Comparison of ENCODE assay signal across 8 mouse cellular contexts in the genomic region with DNA sequence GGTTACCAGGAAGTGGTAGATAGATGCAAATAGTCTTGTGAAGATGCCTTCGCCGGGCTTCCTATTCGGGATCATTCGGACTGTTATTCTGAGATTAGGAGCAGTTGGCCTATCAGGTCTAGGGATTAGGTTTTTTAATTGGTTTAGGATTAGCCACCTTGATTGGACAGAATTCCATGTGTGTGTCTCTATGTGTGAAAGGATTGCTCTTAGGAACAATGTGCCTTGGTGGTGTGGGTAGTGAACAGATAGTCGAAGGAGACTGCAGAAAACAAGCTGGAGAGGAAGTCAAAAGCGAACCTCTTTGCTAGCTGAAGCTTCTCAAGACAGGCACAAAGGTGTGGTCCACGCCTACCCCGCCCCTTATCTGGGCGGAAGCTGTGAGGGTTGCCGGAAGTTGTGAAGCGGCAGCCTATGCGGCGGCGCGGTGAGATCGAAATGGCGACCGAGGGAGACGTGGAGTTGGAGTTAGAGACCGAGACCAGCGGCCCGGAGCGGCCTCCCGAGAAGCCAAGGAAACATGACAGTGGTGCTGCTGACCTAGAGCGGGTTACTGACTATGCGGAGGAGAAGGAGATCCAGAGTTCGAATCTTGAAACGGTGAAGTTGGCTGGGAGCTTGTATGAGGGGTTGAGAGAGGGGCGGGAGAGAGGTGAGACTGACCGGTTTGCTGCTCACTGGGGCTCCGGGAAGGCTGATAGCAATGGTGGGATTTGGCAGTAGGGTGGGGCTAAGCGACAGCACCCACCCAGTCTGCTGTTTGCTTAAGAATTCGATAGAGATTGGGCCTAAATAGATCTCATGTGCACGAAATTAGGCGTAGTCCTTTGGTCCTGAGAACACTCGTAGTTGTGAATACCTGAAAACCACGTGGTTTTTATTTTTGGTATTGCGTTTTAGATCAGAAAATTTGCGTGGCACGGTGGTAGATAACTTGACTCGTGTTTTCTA. TPM values are rescaled to one million over a fixed set of nuclear protein-coding genes. Genes with fewer than 3 reads are reported as not detected.
DNase-seq lines count a peak whose midpoint lies in the region; ATAC-seq and TF ChIP-seq lines count a peak whose summit lies in the region.

A gene (minus strand): TSS at position 90 of the 951 bp plus-strand sequence.

- H3K4me1 ChIP-seq in bone marrow macrophage, adult 2 months (ENCODE audit: control insufficient read depth, insufficient read depth, low read length): peaks cover 19% of the 10 kb centered on the region
- peaks cover 23% of the 10 kb centered on the region for H3K4me1 ChIP-seq in embryonic facial prominence, embryonic 15.5 days
- H3K4me1 ChIP-seq in limb, embryonic 14.5 days (ENCODE audit: control insufficient read depth, insufficient read depth, low read length): peaks cover 3% of the 10 kb centered on the region; the same call in 1 of the 2 replicates
- H3K4me1 ChIP-seq in midbrain, embryonic 16.5 days (ENCODE audit: control insufficient read depth, insufficient read depth, low read length): peaks cover 13% of the 10 kb centered on the region
- H3K4me1 ChIP-seq in spleen, adult 2 months (ENCODE audit: control insufficient read depth, insufficient read depth, insufficient read length): peaks cover 9% of the 10 kb centered on the region; the same call in 1 of the 2 replicates

- peak; percentile 91 to 92 for DNase-seq in B cell, adult 2 months
- DNase-seq in heart, adult 8-10 months (ENCODE audit: low spot score): peak; percentile 82
- peak; percentile 89 for DNase-seq in kidney, adult 9 months
- DNase-seq in limb, embryonic 14.5 days (ENCODE audit: low spot score): peak; percentile 85
- peak; percentile 80 to 88 for DNase-seq in spleen, adult 2 months (ENCODE audit: low read depth in 1 of 2, low spot score in 2 of 2)

- peak within 1 kb of the TSS; percentile 74 for H3K4me3 ChIP-seq in bone marrow macrophage, adult 2 months (ENCODE audit: insufficient read depth, low read length)
- H3K4me3 ChIP-seq in embryonic facial prominence, embryonic 15.5 days (replicated peaks): peak within 1 kb of the TSS; percentile 74
- H3K4me3 ChIP-seq in limb, embryonic 14.5 days (replicated peaks; ENCODE audit: low read length): peak within 1 kb of the TSS; percentile 68
- H3K4me3 ChIP-seq in midbrain, embryonic 16.5 days (ENCODE audit: low read depth, low read length): peak within 1 kb of the TSS; percentile 69
- peak within 1 kb of the TSS; percentile 97 for H3K4me3 ChIP-seq in spleen, adult 2 months (ENCODE audit: extremely low read depth, insufficient read depth, insufficient read length)

- H3K27ac ChIP-seq in bone marrow macrophage, adult 2 months (ENCODE audit: insufficient read depth, low read depth, low read length): peak within 1 kb of the TSS; percentile 40
- H3K27ac ChIP-seq in embryonic facial prominence, embryonic 15.5 days (replicated peaks): peak within 1 kb of the TSS; percentile 83
- H3K27ac ChIP-seq in limb, embryonic 14.5 days (replicated peaks; ENCODE audit: low read depth, low read length): peak within 1 kb of the TSS; percentile 67
- peak within 1 kb of the TSS; percentile 78 for H3K27ac ChIP-seq in midbrain, embryonic 16.5 days (ENCODE audit: low read length)
- H3K27ac ChIP-seq in spleen, adult 2 months (ENCODE audit: insufficient read depth, low read length): peak within 1 kb of the TSS; percentile 88

- H3K27me3 ChIP-seq in embryonic facial prominence, embryonic 15.5 days: no peaks in the 10 kb centered on the region
- no peaks in the 10 kb centered on the region for H3K27me3 ChIP-seq in limb, embryonic 14.5 days (ENCODE audit: control insufficient read depth, insufficient read depth, low read length)
- no peaks in the 10 kb centered on the region for H3K27me3 ChIP-seq in midbrain, embryonic 16.5 days (ENCODE audit: control insufficient read depth, insufficient read depth, low read depth, low read length)
- H3K27me3 ChIP-seq in spleen, adult 2 months (ENCODE audit: control insufficient read depth, insufficient read depth, low read length): no peaks in the 10 kb centered on the region

- H3K36me3 ChIP-seq in embryonic facial prominence, embryonic 15.5 days: peaks cover 32% of the 10 kb centered on the region
- H3K36me3 ChIP-seq in limb, embryonic 14.5 days (ENCODE audit: control insufficient read depth, insufficient read depth, low read length): peaks cover 44% of the 10 kb centered on the region
- H3K36me3 ChIP-seq in midbrain, embryonic 16.5 days (ENCODE audit: control insufficient read depth, insufficient read depth, low read length): no peaks in the 10 kb centered on the region; the same call in 1 of the 2 replicates
- H3K36me3 ChIP-seq in spleen, adult 2 months (ENCODE audit: control insufficient read depth, insufficient read depth, low read length): peaks cover 9% of the 10 kb centered on the region; the same call in 1 of the 2 replicates

- H3K9ac ChIP-seq in embryonic facial prominence, embryonic 15.5 days: peak within 1 kb of the TSS; percentile 71
- peak within 1 kb of the TSS; percentile 76 for H3K9ac ChIP-seq in limb, embryonic 14.5 days (ENCODE audit: low read depth, low read length, severe bottlenecking)
- peak within 1 kb of the TSS; percentile 61 for H3K9ac ChIP-seq in midbrain, embryonic 16.5 days (ENCODE audit: low read depth, low read length)

- WGBS in embryonic facial prominence, embryonic 15.5 days: 4% methylated on average over 41 of the region's 41 CpGs
- 4% methylated on average over 41 of the region's 41 CpGs for WGBS in limb, embryonic 14.5 days
- WGBS in midbrain, embryonic 16.5 days: 2% methylated on average over 41 of the region's 41 CpGs
- 4% methylated on average over 41 of the region's 41 CpGs for WGBS in spleen, adult 2 months

- ATAC-seq in embryonic facial prominence, embryonic 15.5 days (ENCODE audit: insufficient number of reproducible peaks, low FRiP score, low TSS enrichment, low read depth): peak; percentile 82
- peak; percentile 91 for ATAC-seq in limb, embryonic 14.5 days (ENCODE audit: low FRiP score, low read depth)
- peak; percentile 93 for ATAC-seq in midbrain, embryonic 16.5 days

- no peak for TF ChIP-seq CTCF in bone marrow macrophage, adult 2 months (IDR thresholded peaks at IDR 0.05; ENCODE audit: low read depth, low read length)
- TF ChIP-seq CTCF in spleen, adult 2 months (IDR thresholded peaks at IDR 0.05; ENCODE audit: extremely low read depth, insufficient read depth, insufficient read length, insufficient replicate concordance): no peak

- TF ChIP-seq POLR2A in bone marrow macrophage, adult 2 months (IDR thresholded peaks at IDR 0.05; ENCODE audit: borderline replicate concordance, low read depth, low read length): no peak
- 0 out of 2 replicates have a peak, but pooled peaks have one; percentile 36 for TF ChIP-seq POLR2A in limb, embryonic 14.5 days (IDR thresholded peaks at IDR 0.05; ENCODE audit: borderline replicate concordance, extremely low read depth, insufficient read depth, insufficient read length)
- peak; percentile 31 for TF ChIP-seq POLR2A in spleen, adult 2 months (IDR thresholded peaks at IDR 0.05; ENCODE audit: low read depth, low read length)

- H3K9me3 ChIP-seq in embryonic facial prominence, embryonic 15.5 days (replicated peaks): no peaks in the 10 kb centered on the region
- no peaks in the 10 kb centered on the region for H3K9me3 ChIP-seq in limb, embryonic 14.5 days (ENCODE audit: control insufficient read depth, low read length)
- H3K9me3 ChIP-seq in midbrain, embryonic 16.5 days (replicated peaks; ENCODE audit: control insufficient read depth, low read length, poor library complexity, severe bottlenecking): no peaks in the 10 kb centered on the region

- H3K4me2 ChIP-seq in embryonic facial prominence, embryonic 15.5 days (replicated peaks): peak within 1 kb of the TSS; percentile 53
- peak within 1 kb of the TSS; percentile 56 for H3K4me2 ChIP-seq in limb, embryonic 14.5 days (replicated peaks; ENCODE audit: low read depth, low read length, severe bottlenecking)
- H3K4me2 ChIP-seq in midbrain, embryonic 16.5 days (ENCODE audit: low read length): peak within 1 kb of the TSS; percentile 74

RNA-seq across cellular contexts. Expression of the gene that starts here (rescaled TPM):
- polyA plus RNA-seq in bone marrow macrophage, adult 2 months (2012; ENCODE audit: insufficient read depth, insufficient read length, missing spikeins): not detected in 2 replicates
- 0.53 and 0.61 TPM in 2 replicates for polyA plus RNA-seq in embryonic facial prominence, embryonic 15.5 days (2015; fragmentation: Nextera tagmentation; extraction: Ambion mirVana)
- total RNA-seq in heart, adult 8-10 months (2022): under 1 TPM in 2 of 4 experiments, not detected in 2; 0.13 to 0.17 TPM
- polyA plus RNA-seq in limb, embryonic 14.5 days (2012; rRNA removed): 1.1 and 1.4 TPM in 2 replicates
- polyA plus RNA-seq in limb, embryonic 14.5 days (2014; fragmentation: Nextera tagmentation; extraction: Ambion mirVana): 0.18 and 0.70 TPM in 2 replicates
- polyA plus RNA-seq in midbrain, embryonic 16.5 days (2015; fragmentation: Nextera tagmentation; extraction: Ambion mirVana): 1.6 and 1.7 TPM in 2 replicates
- polyA plus RNA-seq in spleen, adult 2 months (2012; rRNA removed): 0.22 and 0.33 TPM in 2 replicates

Comparison
In these comparisons a context has a peak if more than half of its experiments do, and no peak if none do; other contexts are left out.
1. Peak in every context shown above with its lines: DNase-seq, ATAC-seq, H3K4me3 ChIP-seq and H3K27ac ChIP-seq.
2. Peak in ATAC-seq, H3K4me3 ChIP-seq, H3K27ac ChIP-seq, H3K9ac ChIP-seq and H3K4me2 ChIP-seq in embryonic facial prominence, embryonic 15.5 days; RNA of the gene not detected or under 1 TPM.
3. Peak in DNase-seq in heart, adult 8-10 months; RNA of the gene not detected or under 1 TPM.
4. Peak in DNase-seq, H3K4me3 ChIP-seq and H3K27ac ChIP-seq in spleen, adult 2 months; RNA of the gene not detected or under 1 TPM.